Mouse (Mus musculus) megakaryocyte, embryonic 14.5 days (primary cell): ENCODE data around the gene Dact3. TPM values are rescaled to one million over a fixed set of nuclear protein-coding genes. Genes with fewer than 3 reads are reported as not detected.

ENCODE experiments used
- H3K27me3 ChIP-seq: replicated peaks from 2 replicates; pipeline ENCODE3; 2012; ENCODE audit warnings: inconsistent platforms
- H3K36me3 ChIP-seq: replicated peaks from 2 replicates; pipeline ENCODE3; 2012; ENCODE audit warnings: low read length, inconsistent platforms, mixed read lengths
- H3K4me1 ChIP-seq: 2 replicates; pipeline ENCODE4 v1.6.1; 2012; ENCODE audit warnings: inconsistent platforms
- H3K4me3 ChIP-seq: replicated peaks from 2 replicates; pipeline ENCODE3; 2012; ENCODE audit warnings: moderate library complexity, mild to moderate bottlenecking, inconsistent platforms
- H3K9me3 ChIP-seq: 2 replicates; pipeline ENCODE4 v1.6.1; 2012; ENCODE audit warnings: inconsistent platforms
- FLI1 ChIP-seq: IDR thresholded peaks from 2 replicates; pipeline ENCODE4 v1.6.1; 2012; ENCODE audit warnings: low read length, inconsistent platforms, mixed read lengths
- GATA1 ChIP-seq: IDR thresholded peaks from 3 replicates; pipeline ENCODE4 v1.6.1; 2012; ENCODE audit warnings: mixed read lengths, low read length, inconsistent platforms, borderline replicate concordance
- polyA plus RNA-seq: library from polyadenylated mRNA; stranded (reverse); fragments of >175 nt; gene quantifications from 2 replicates; pipeline ENCODE4 v1.2.3, GENCODE M21; 2012; ENCODE audit warnings: low replicate concordance; ENCODE audit not compliant: insufficient read depth

Dact3 gene
- polyA plus RNA-seq, 1 experiment: 3.3 TPM

DNA sequence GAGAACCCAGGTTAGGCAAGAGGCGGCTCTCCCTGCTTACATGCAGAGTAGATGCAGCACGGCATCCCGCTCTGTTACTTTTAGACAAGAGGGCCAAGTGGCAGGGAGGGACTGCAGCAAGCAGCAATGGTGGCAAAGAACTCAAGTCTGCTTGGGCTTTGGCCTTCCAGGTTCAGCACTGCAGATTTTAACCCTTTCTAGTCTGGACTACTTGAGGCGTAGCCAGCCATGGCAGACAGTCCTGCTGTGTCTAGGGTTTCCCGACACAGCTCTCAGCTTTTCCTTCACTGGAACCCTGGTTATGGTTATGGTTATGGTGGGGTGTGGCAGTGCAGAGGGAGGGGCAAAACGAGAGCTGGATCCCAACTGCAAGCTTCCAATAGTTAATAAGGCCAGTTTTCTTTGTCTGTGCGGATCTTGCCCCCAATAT, 45.0 kb downstream of the Dact3 start:
- Histone ChIP-seq H3K4me3 (peak overlapping the region; percentile 40), H3K9me3 (no peaks in the 10 kb centered on the region), H3K36me3 (peaks cover 73% of the 10 kb centered on the region), H3K4me1 (peaks cover 70% of the 10 kb centered on the region), H3K27me3 (no peaks in the 10 kb centered on the region)
- no peak for TF ChIP-seq FLI1
- TF ChIP-seq GATA1: no peak

DNA sequence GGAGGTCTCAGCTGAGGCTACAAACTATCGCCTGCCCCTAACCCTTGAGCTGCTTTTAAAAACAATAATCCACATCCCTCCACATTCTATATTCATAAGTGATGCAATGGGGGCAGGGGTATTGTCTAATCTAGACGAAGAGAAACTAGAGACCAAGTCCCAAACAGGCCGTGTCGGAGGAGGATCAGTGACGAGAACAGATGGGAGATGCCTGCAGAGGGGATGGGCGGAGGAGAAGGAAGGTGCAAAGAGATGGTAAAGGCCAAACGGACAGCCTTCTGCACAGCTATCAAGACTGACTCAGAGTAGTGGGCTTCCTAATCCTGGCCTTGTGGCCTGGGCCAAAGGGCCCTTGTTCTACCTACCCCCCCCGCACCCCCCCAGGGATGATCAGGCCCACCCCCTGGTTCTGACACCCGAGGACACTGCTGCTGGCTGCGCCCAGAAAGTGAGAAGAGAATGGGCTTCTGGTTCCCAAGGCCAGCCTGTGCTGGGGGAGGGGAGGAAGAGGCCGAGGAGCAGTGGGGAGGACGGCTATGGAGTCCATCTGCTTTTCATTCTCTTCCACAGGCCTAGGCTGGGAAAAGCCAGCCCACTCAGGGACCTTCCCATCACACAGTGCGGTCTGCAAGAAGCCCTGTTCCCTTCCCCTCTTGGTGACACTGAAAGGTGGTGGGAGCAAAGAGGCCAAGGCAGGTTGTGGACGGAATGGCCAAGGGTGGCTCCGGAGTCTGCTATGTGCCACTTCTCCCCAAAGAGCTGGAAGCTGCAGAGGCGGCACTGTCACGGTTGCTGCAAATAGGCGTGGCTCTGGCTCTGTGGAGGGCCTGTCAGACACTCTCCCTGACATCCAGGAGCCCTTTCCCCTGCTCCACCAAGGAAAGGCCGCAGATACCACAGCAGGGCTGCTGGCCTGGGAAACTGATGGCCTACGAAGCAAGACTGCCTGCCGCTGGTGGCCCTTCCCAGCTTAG, 46.0 kb downstream of the Dact3 start:
- Histone ChIP-seq H3K27me3 (no peaks in the 10 kb centered on the region), H3K36me3 (peaks cover 63% of the 10 kb centered on the region), H3K4me3 (peak overlapping the region; percentile 96), H3K9me3 (no peaks in the 10 kb centered on the region), H3K4me1 (peaks cover 68% of the 10 kb centered on the region)
- TF ChIP-seq GATA1 (no peak), FLI1 (no peak)

DNA sequence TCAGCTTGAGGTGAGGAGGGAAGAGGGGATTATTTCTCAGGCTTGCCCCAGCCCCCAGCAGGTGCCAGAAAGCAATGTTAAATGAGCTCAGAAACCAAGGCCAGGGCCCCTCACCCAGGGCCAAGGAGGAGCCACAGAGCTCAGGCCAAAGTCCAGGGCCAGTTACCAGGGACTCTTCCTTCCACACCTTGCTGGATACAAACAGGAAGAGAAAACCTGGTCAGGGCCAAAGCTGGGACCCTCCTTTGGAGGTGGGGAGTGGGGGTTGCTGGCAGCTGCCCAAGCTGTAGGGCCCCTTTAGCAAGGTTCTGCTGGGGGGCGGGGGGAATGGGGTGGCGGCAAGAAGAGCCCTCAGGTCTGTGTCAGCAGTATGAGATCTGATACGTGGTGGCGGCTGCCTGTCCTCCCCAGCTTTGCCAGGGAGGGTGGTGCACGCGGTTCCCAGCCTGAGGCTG, 46.8 kb downstream of the Dact3 start:
- Histone ChIP-seq H3K4me1 (peaks cover 61% of the 10 kb centered on the region), H3K4me3 (peak overlapping the region; percentile 96), H3K27me3 (no peaks in the 10 kb centered on the region), H3K36me3 (peaks cover 55% of the 10 kb centered on the region), H3K9me3 (no peaks in the 10 kb centered on the region)
- no peak for TF ChIP-seq GATA1
- TF ChIP-seq FLI1: no peak

DNA sequence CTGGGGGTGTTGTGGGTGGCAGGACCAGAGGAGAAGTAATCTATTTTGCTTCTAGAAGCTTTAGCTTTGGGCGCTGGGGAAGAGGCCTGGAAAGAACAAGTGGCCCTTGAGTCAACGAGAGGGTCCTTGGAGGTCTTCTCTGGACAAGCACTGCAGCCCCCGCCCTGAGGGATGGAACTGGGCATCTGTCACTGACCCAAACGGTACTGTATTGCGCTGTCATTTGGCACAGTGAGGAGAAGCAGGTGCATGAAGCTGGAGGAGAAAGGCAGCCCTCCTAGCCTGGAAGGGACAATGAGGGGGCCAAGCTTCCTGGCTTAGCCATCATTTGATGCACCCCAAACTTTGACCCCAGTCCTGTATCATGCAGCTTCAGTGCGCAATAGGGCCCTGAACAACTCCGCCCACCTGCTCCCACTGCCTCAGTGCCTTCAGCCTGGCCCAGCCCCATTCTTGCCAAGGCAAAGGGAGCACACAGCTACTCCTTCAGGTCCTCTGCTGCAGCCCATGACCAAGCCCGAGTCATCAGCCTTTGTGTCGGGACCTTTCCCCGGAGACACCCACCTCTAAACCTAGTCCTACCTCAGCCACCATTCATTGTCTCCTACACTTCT, 47.4 kb downstream of the Dact3 start:
- no peaks in the 10 kb centered on the region for H3K27me3 ChIP-seq
- peaks cover 50% of the 10 kb centered on the region for H3K36me3 ChIP-seq
- TF ChIP-seq FLI1 (no peak), GATA1 (no peak)
- H3K4me1 ChIP-seq: peaks cover 57% of the 10 kb centered on the region
- H3K4me3 ChIP-seq: peak overlapping the region; percentile 96
- no peaks in the 10 kb centered on the region for H3K9me3 ChIP-seq

DNA sequence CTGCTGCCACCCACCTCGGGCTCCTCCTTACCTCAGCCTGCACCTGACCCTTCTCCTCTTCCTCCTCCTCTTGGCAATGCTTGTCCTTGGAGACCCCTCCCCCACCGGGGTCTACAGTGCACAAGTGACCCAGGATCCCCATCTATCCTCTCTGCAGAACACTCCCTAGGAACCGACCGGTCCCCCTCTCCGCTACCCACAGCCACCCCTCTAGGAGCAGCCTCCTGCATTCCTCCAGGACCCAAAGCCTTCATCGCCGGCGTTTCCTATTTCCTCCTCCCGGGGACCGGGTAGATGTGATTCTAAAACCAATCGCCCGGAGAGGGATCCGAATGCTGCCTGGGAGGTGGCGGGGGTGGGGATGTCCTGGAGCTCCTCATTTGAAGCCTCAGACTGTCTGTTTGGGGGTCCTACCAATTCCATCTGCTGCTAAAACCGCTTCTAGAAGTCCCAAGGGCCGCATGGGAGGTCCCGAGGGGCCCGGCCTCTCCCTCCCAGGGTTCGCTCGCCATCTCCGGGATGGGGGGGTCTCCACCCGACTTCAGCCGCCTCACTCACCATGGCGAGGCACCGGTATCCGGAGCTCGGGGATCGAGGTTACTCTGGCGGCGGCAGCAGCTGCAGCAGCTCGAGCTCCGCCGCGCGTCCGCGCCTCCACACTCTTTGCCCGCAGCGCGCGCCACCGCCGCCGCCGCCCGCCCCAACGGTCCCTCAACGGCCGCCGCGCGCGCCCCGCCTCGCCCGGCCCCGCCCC, 48.3 kb downstream of the Dact3 start:
- peaks cover 40% of the 10 kb centered on the region for H3K36me3 ChIP-seq
- no peaks in the 10 kb centered on the region for H3K27me3 ChIP-seq
- peaks cover 57% of the 10 kb centered on the region for H3K4me1 ChIP-seq
- no peak for TF ChIP-seq FLI1
- no peak for TF ChIP-seq GATA1
- no peaks in the 10 kb centered on the region for H3K9me3 ChIP-seq
- peak overlapping the region; percentile 96 for H3K4me3 ChIP-seq

DNA sequence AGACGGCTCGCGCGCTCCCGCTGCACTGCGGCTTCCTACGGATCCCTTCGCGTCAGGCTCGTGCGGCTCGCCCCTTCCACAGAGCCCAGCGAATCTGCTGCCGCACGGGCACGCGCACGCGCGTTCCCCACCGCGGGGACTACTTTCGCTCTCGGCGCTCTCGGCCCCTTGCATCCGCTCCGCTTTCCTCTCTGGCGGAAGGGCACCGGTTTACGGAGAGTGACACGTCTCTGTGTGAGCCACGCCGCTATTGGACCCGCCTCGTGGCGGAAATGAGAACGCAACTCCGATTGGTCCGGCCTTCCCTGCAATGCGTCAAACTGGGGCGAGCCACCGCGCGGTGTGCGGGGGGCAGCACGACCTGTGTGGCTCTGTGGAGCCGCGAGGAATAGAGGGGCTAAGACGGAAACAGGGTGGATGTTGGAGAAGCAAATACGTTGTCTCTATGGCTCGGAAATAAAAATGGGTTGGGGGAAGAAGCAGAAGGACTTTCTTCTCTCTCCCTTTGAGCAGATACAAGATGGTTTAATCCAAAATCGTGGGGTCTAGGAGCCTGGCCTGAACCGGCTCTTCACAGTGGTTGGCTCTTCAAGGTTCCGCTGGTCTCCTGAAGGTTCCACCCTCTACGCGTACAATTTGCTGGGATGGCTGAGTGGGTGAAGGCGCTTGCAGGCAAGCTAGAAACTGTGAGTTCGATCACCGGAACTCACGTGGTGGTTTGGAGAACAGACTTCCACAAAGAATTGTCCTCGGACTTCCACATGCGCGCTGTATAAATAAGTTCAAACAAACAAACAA, 49.1 kb downstream of the Dact3 start, which contains the start of gene Calm3:
Calm3 (minus strand) TSS at position 78 of the 798 bp plus-strand sequence.
- peak within 1 kb of the TSS; percentile 96 for H3K4me3 ChIP-seq

DNA sequence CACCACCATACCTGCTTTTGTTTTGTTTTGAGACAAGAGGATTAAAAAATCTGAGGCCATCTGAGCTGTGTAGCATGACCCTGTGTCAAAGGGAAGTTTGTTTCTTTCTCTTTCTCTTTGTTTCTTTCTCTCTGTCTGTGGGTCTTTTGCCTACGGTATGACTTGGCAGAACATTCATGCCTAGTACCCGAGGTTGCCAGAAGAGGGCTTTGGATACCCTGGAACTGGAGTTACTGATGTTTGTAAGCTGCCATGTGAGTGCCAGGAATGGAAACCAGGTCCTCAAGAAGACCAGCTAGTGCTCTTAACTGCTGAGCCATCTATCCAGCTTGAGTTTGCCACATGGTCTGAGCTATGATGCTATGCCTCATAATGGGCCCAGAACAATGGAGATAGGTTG, 53.2 kb downstream of the Dact3 start:
- no peaks in the 10 kb centered on the region for H3K27me3 ChIP-seq
- H3K36me3 ChIP-seq: no peaks in the 10 kb centered on the region
- TF ChIP-seq FLI1: no peak
- TF ChIP-seq GATA1: no peak

More for the DNA sequence above, 49.1 kb downstream of the Dact3 start, which contains the start of gene Calm3:
- Histone ChIP-seq H3K4me1 (peaks cover 51% of the 10 kb centered on the region), H3K27me3 (no peaks in the 10 kb centered on the region), H3K36me3 (peaks cover 32% of the 10 kb centered on the region), H3K9me3 (no peaks in the 10 kb centered on the region)
- peak; percentile 77; the same call in 1 of the 2 replicates for TF ChIP-seq FLI1
- TF ChIP-seq GATA1: no peak

DNA sequence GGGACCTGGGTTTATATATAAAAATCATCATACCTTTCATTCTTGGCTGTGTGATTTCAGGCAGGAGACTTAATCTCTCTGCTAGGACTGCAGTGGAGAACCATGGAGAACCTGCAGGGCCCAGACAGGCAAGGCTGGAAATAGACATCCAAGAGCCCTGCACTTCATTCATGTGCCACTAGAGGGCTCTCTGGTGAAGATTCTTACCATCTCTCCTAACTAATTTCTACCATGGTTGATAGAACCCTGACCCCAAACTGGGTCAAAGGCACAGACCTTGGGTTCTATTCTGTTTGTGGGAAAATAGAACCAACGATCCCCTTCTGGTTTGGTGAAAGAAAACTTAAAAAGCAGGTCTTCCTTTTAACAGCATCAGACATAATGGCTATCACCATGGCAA, 55.7 kb downstream of the Dact3 start:
- TF ChIP-seq GATA1: no peak
- no peak for TF ChIP-seq FLI1

More for the DNA sequence above, 53.2 kb downstream of the Dact3 start:
- Histone ChIP-seq H3K9me3 (no peaks in the 10 kb centered on the region), H3K4me3 (no peak overlapping the region), H3K4me1 (peaks cover 23% of the 10 kb centered on the region)

DNA sequence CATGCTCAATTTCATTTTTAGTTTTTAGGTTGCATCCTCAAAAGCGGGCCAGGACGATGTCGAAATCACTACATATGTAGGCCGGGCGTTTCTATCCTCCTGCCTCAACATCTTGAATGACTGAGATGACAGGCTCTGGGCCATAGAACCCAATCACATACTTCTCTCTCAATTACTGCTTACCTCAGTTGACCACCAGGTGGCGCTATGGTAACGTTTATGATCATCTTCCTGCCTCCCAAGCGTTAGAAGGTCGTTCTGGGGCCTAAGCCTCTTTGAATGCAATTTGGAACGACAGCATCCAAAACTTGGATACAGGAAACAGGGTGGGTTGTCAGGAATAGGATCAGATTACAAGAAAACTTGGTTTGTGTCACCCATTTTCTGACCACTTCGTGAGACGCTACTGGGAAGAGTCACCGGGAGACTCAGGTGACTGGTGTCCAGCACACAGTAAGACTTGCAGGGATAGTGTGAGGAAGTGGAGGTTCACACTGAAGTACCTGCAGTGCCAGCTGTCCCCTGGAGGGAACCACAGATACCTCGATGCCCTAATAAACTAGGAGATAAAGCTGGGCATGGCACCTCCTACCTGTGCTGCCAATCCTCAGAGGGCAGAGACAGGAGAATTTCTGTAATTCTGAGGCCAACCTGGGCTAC, 57.0 kb downstream of the Dact3 start:
- TF ChIP-seq GATA1 (no peak), FLI1 (no peak)
- peaks cover 18% of the 10 kb centered on the region for H3K4me1 ChIP-seq
- H3K36me3 ChIP-seq: no peaks in the 10 kb centered on the region
- H3K27me3 ChIP-seq: peaks cover 10% of the 10 kb centered on the region
- no peak overlapping the region for H3K4me3 ChIP-seq
- peaks cover under 1% of the 10 kb centered on the region; the same call in 1 of the 2 replicates for H3K9me3 ChIP-seq

More for the DNA sequence above, 55.7 kb downstream of the Dact3 start:
- peaks cover 18% of the 10 kb centered on the region for H3K4me1 ChIP-seq
- H3K4me3 ChIP-seq: no peak overlapping the region
- H3K9me3 ChIP-seq: no peaks in the 10 kb centered on the region
- H3K36me3 ChIP-seq: no peaks in the 10 kb centered on the region
- peaks cover 6% of the 10 kb centered on the region for H3K27me3 ChIP-seq
